Mouse (Mus musculus) kidney, adult 2 months (tissue): ENCODE measurements around the gene Rmi1. TPM values are rescaled to one million over a fixed set of nuclear protein-coding genes. Genes with fewer than 3 reads are reported as not detected.

Experiments used
- DNase-seq: peaks from one replicate; pipeline ENCODE4 v3.0.0; 2021
- H3K27ac ChIP-seq: fragments of 200-500 bp; 2 replicates; pipeline ENCODE4 v1.5.1; 2012; ENCODE audit warnings: low read depth, low read length, control low read depth, inconsistent platforms; ENCODE audit not compliant: insufficient read depth
- H3K27me3 ChIP-seq: fragments of 200-500 bp; replicated peaks from 2 replicates; pipeline ENCODE4 v1.6.1; 2012; ENCODE audit warnings: mild to moderate bottlenecking, moderate library complexity, low read length, inconsistent platforms; ENCODE audit not compliant: control insufficient read depth, insufficient read depth
- H3K36me3 ChIP-seq: fragments of 200-500 bp; 2 replicates; pipeline ENCODE4 v1.6.1; 2012; ENCODE audit warnings: mild to moderate bottlenecking, moderate library complexity, low read length, inconsistent platforms; ENCODE audit not compliant: control insufficient read depth, insufficient read depth
- H3K4me1 ChIP-seq: fragments of 200-500 bp; 2 replicates; pipeline ENCODE4 v1.6.1; 2011; ENCODE audit warnings: low read length; ENCODE audit not compliant: control insufficient read depth, insufficient read depth
- H3K4me3 ChIP-seq: fragments of 200-500 bp; 2 replicates; pipeline ENCODE4 v1.5.1; 2011; ENCODE audit warnings: mild to moderate bottlenecking, low read depth, low read length, control low read depth; ENCODE audit not compliant: insufficient read depth
- CTCF ChIP-seq: fragments of 200-500 bp; conservative IDR thresholded peaks from 2 replicates; pipeline ENCODE4 v1.5.1; 2011; ENCODE audit warnings: low read depth, mild to moderate bottlenecking, control low read depth, low read length, moderate library complexity, mixed read lengths; ENCODE audit not compliant: insufficient read depth, insufficient read length
- POLR2A ChIP-seq: fragments of 200-500 bp; IDR thresholded peaks from one replicate; pipeline ENCODE4 v1.6.1; 2011; ENCODE audit warnings: low read depth, low read length, control low read depth
- whole genome bisulfite sequencing: fragments of 180-500 bp; shearing (Covaris S2); methylation state at CpG from one replicate; pipeline ENCODE4 v1.1.7; 2018; 5-methylcytosine and 5-hydroxymethylcytosine counted together
- polyA plus RNA-seq: library from polyadenylated mRNA; depleted of rRNA; stranded (reverse); fragments of >200 nt; gene quantifications from 2 replicates; pipeline ENCODE4 v1.2.3, GENCODE M21; 2012

The Rmi1 gene
- polyA plus RNA-seq, 1 experiment: 7.1 TPM

GRCm38 (mm10) chr13:58422242-58422641, 20.2 kb downstream of the Rmi1 start:
- no peak overlapping the region for H3K4me3 ChIP-seq
- H3K27me3 ChIP-seq: no peaks in the 10 kb centered on the region
- TF ChIP-seq CTCF (no peak), POLR2A (no peak)
- WGBS: 71% methylated on average over 4 of the region's 4 CpGs
- H3K4me1 ChIP-seq: no peaks in the 10 kb centered on the region
- H3K27ac ChIP-seq: no peak overlapping the region
- no peak for DNase-seq
- no peaks in the 10 kb centered on the region for H3K36me3 ChIP-seq

GRCm38 (mm10) chr13:58423061-58423660, 21.1 kb downstream of the Rmi1 start:
- Histone ChIP-seq H3K27ac (no peak overlapping the region; the same call in 1 of the 2 replicates), H3K4me1 (no peaks in the 10 kb centered on the region), H3K27me3 (no peaks in the 10 kb centered on the region), H3K36me3 (no peaks in the 10 kb centered on the region), H3K4me3 (no peak overlapping the region)
- 51% methylated on average over 10 of the region's 10 CpGs for WGBS
- no peak for TF ChIP-seq POLR2A
- TF ChIP-seq CTCF: no peak
- DNase-seq: peak; percentile 66

- Histone ChIP-seq H3K27ac (no peak overlapping the region), H3K4me1 (no peaks in the 10 kb centered on the region), H3K4me3 (no peak overlapping the region), H3K27me3 (no peaks in the 10 kb centered on the region), H3K36me3 (no peaks in the 10 kb centered on the region)
- TF ChIP-seq POLR2A: no peak
- no peak for TF ChIP-seq CTCF
- 74% methylated on average over 2 of the region's 2 CpGs for WGBS
- DNase-seq: no peak
Observed at GRCm38 (mm10) chr13:58439716-58440115, 37.7 kb downstream of the Rmi1 start.

GRCm38 (mm10) chr13:58443326-58443725, 41.3 kb downstream of the Rmi1 start:
- no peaks in the 10 kb centered on the region for H3K36me3 ChIP-seq
- H3K4me1 ChIP-seq: no peaks in the 10 kb centered on the region
- H3K27ac ChIP-seq: no peak overlapping the region
- TF ChIP-seq CTCF (no peak), POLR2A (no peak)
- no peak overlapping the region for H3K4me3 ChIP-seq
- H3K27me3 ChIP-seq: no peaks in the 10 kb centered on the region
- no peak for DNase-seq
- 68% methylated on average over 4 of the region's 4 CpGs for WGBS

- Histone ChIP-seq H3K36me3 (no peaks in the 10 kb centered on the region), H3K27ac (no peak overlapping the region), H3K4me1 (no peaks in the 10 kb centered on the region), H3K27me3 (no peaks in the 10 kb centered on the region), H3K4me3 (no peak overlapping the region)
- peak; percentile 60 for DNase-seq
- TF ChIP-seq CTCF (no peak), POLR2A (no peak)
- WGBS: 18% methylated on average over 7 of the region's 7 CpGs
Observed at GRCm38 (mm10) chr13:58443787-58444186, 41.7 kb downstream of the Rmi1 start.

- Histone ChIP-seq H3K36me3 (no peaks in the 10 kb centered on the region), H3K4me3 (no peak overlapping the region), H3K27me3 (no peaks in the 10 kb centered on the region), H3K27ac (no peak overlapping the region), H3K4me1 (no peaks in the 10 kb centered on the region)
- 92% methylated on average over 2 of the region's 2 CpGs for WGBS
- no peak for TF ChIP-seq CTCF
- no peak for TF ChIP-seq POLR2A
- no peak for DNase-seq
Observed at GRCm38 (mm10) chr13:58446541-58446940, 44.5 kb downstream of the Rmi1 start.

GRCm38 (mm10) chr13:58450459-58451182, 48.6 kb downstream of the Rmi1 start:
- Histone ChIP-seq H3K27ac (no peak overlapping the region), H3K4me1 (no peaks in the 10 kb centered on the region), H3K36me3 (no peaks in the 10 kb centered on the region), H3K4me3 (no peak overlapping the region), H3K27me3 (peaks cover 2% of the 10 kb centered on the region; the same call in 1 of the 2 replicates)
- TF ChIP-seq POLR2A: no peak
- TF ChIP-seq CTCF: no peak
- DNase-seq: no peak
- 77% methylated on average over 22 of the region's 22 CpGs for WGBS
